Mouse (Mus musculus) intestine, embryonic 15.5 days (tissue): ENCODE measurements around the gene Tmem38b. TPM values are rescaled to one million over a fixed set of nuclear protein-coding genes. Genes with fewer than 3 reads are reported as not detected.

Source experiments
- ATAC-seq: fragments of 200-750 bp; cut with Nextera tagmentation; 2 replicates; pipeline ENCODE4 v1.8.0; 2017; ENCODE audit warnings: moderate TSS enrichment, moderate library complexity
- H3K27ac ChIP-seq: fragments of 300-500 bp; sonication (generic); 2 replicates; pipeline ENCODE4 v1.5.1; 2015; ENCODE audit warnings: mild to moderate bottlenecking, inconsistent platforms
- H3K27me3 ChIP-seq: fragments of 300-500 bp; sonication (generic); replicated peaks from 2 replicates; pipeline ENCODE4 v1.6.1; 2015; ENCODE audit warnings: inconsistent platforms
- H3K36me3 ChIP-seq: fragments of 300-500 bp; sonication (generic); 2 replicates; pipeline ENCODE4 v1.6.1; 2015; ENCODE audit warnings: inconsistent platforms
- H3K4me1 ChIP-seq: fragments of 300-500 bp; sonication (generic); replicated peaks from 2 replicates; pipeline ENCODE4 v1.6.1; 2015; ENCODE audit warnings: inconsistent platforms
- H3K4me2 ChIP-seq: fragments of 300-500 bp; sonication (generic); replicated peaks from 2 replicates; pipeline ENCODE4 v1.6.1; 2015; ENCODE audit warnings: mild to moderate bottlenecking, inconsistent platforms
- H3K4me3 ChIP-seq: fragments of 300-500 bp; sonication (generic); replicated peaks from 2 replicates; pipeline ENCODE4 v1.5.1; 2015; ENCODE audit warnings: inconsistent platforms
- H3K9ac ChIP-seq: fragments of 300-500 bp; sonication (generic); 2 replicates; pipeline ENCODE4 v1.6.1; 2015; ENCODE audit warnings: inconsistent platforms
- H3K9me3 ChIP-seq: fragments of 300-500 bp; sonication (generic); 2 replicates; pipeline ENCODE4 v1.6.1; 2016; ENCODE audit warnings: inconsistent platforms
- whole genome bisulfite sequencing: fragments of 180-500 bp; shearing (Covaris S2); methylation state at CpG from one replicate; pipeline ENCODE4 v1.1.7; 2015; 5-methylcytosine and 5-hydroxymethylcytosine counted together
- polyA plus RNA-seq: library from polyadenylated mRNA; unstranded; fragments of >200 nt; fragmentation: Nextera tagmentation; extraction: Ambion mirVana; gene quantifications from 2 replicates; pipeline ENCODE4 v1.2.1, GENCODE M21; 2015

The Tmem38b gene
- polyA plus RNA-seq, 1 experiment from 2014 or later, result 7.6 TPM

DNA sequence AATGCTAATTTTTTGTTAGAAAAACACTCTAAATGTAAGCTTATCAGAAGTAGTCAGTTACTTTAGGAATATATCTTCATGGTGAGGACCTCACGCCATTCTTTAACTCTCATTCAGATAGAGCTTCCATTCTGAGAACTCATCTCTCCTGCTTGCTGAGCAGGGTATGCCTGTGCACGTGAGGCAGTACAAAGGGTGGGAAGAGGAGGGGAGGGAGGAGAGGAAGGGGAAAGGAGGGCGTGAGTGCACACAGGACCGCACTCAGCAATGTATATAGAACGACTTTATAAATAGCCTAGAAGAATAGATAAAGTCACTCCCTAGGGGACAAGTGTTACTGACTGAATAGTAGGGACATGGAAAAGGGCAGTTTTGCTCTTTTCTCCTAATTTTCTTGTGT is 11.1 kb downstream of the Tmem38b start:
- no peak for ATAC-seq

DNA sequence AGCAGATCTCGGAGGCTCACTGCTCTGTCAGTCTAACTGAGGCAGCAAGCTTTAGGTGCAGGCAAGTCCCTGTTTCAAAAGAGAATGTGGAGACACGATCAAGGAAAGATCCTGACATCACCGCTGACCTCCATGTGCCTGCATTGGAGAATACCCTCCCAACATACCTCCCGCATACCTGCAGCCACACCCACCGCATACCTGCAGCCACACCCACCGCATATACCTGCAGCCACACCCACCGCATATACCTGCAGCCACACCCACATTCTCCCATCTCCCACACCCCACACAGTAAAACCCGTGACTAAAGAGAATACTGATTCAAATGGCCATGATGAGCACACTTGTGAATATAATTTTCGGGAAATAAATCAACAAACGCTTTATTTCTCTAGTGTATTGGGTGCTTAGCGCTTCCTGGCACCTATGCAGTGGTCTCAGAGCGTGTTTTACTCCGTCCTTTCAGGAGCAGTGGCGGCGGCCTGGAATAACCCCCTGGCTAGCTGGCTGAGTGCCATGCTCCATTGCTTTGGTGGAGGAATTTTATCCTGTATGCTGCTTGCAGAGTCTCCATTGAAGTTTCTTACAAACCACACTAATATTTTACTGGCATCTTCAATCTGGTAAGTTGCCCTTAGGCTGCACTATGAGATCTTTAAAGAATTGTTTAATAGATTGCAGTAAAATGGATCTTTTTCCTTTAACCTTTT is 14.5 kb downstream of the Tmem38b start:
- Histone ChIP-seq H3K4me2 (no peak overlapping the region), H3K36me3 (no peaks in the 10 kb centered on the region), H3K27ac (no peak overlapping the region), H3K4me1 (no peaks in the 10 kb centered on the region), H3K9ac (no peak overlapping the region), H3K27me3 (no peaks in the 10 kb centered on the region), H3K9me3 (no peaks in the 10 kb centered on the region), H3K4me3 (no peak overlapping the region)
- ATAC-seq, result no peak
- 85% methylated on average over 15 of the region's 15 CpGs for WGBS

More for the DNA sequence above, 11.1 kb downstream of the Tmem38b start:
- H3K9ac ChIP-seq, result no peak overlapping the region
- WGBS, result 34% methylated on average over 5 of the region's 5 CpGs
- no peak overlapping the region for H3K4me2 ChIP-seq
- H3K4me3 ChIP-seq, result no peak overlapping the region
- H3K36me3 ChIP-seq, result no peaks in the 10 kb centered on the region
- no peaks in the 10 kb centered on the region for H3K4me1 ChIP-seq
- H3K27me3 ChIP-seq, result no peaks in the 10 kb centered on the region
- H3K9me3 ChIP-seq, result no peaks in the 10 kb centered on the region
- H3K27ac ChIP-seq, result no peak overlapping the region

DNA sequence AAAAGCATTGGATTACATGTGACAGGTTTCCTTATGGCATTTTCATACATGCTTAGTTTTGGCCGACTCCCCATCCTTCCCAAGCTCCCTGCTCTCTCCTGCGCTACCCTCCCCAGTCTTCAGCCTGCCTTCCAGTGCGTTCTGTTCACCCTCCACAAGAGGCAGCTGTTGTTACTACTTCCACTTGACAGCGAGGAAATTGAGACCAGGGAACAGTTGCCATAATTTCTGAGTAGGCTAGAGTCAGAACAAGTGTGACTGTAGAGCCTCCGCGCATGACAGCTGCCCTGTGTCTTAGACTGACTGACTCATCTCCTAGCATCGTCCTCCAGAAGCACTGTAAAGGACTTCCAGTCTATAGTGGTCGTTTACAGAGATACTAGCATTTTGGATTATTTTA is 17.7 kb downstream of the Tmem38b start:
- H3K36me3 ChIP-seq, result no peaks in the 10 kb centered on the region
- H3K27ac ChIP-seq, result no peak overlapping the region
- H3K4me2 ChIP-seq, result no peak overlapping the region
- no peaks in the 10 kb centered on the region for H3K9me3 ChIP-seq
- H3K4me1 ChIP-seq, result no peaks in the 10 kb centered on the region
- no peak overlapping the region for H3K4me3 ChIP-seq
- ATAC-seq, result no peak
- no peak overlapping the region for H3K9ac ChIP-seq
- 54% methylated on average over 8 of the region's 8 CpGs for WGBS
- no peaks in the 10 kb centered on the region for H3K27me3 ChIP-seq

DNA sequence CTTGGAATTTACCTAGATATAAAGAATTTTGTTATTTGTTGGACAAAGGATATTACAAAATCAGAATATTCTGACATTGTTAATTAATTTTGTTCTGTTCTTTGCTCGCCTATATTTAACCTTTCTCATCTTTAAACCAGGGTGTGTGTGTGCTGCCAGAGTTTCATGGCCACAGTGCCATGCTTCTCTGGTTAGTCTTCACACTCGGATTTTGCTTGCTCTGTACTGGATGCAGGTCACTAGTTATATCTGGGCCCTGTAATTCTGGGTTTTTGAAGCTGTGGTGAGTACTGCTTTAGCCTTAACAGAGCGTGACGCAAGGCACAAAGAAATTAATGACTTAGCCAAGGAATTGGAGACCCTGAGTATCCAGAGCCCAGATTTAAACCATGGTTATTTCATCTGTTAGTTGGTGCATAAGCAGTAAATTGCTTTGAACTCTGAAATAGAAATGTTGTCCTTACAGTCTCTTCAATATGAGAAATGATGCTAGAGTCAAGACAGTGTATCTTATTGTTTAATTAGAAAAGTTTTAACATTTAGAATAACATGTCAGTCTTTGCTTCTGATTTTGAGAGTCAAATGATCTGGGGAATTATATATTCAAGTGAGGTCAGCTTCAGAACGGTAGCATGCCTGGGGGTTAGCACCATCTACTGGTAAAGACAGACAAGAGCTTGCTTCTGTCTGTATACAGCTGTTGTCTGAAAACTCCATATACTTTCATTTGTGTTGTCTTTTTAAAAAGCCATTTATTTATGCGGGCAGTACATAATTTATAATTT is 19.2 kb downstream of the Tmem38b start:
- no peaks in the 10 kb centered on the region for H3K4me1 ChIP-seq
- no peaks in the 10 kb centered on the region for H3K9me3 ChIP-seq
- WGBS, result 61% methylated on average over 6 of the region's 6 CpGs
- no peak overlapping the region for H3K9ac ChIP-seq
- H3K4me3 ChIP-seq, result no peak overlapping the region
- H3K36me3 ChIP-seq, result no peaks in the 10 kb centered on the region
- H3K27me3 ChIP-seq, result no peaks in the 10 kb centered on the region
- no peak overlapping the region for H3K4me2 ChIP-seq
- H3K27ac ChIP-seq, result no peak overlapping the region
- no peak for ATAC-seq

DNA sequence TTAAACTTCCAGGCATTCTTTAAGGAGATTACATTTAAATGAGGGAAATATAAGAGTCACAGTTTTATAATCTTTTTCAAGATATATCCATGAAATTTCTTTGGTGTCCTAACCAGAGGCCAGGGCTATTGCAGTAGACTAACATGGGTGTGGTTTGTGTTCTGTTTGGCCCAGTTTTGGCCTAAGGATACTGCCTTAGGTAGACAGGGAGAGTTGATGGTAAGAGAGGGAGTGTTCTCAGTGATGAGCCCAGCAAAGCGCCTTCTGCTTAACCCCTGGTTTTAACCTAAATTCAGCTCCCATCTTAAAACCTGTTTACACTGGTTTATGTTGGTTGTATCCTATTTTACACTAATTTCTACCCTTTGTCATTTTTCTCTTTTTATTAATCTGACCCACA is 19.8 kb downstream of the Tmem38b start:
- H3K27me3 ChIP-seq, result no peaks in the 10 kb centered on the region
- no peak overlapping the region for H3K9ac ChIP-seq
- no peaks in the 10 kb centered on the region for H3K9me3 ChIP-seq
- no peaks in the 10 kb centered on the region for H3K4me1 ChIP-seq
- H3K36me3 ChIP-seq, result no peaks in the 10 kb centered on the region
- H3K27ac ChIP-seq, result no peak overlapping the region
- WGBS, result 85% methylated on average over 1 of the region's 1 CpGs
- no peak for ATAC-seq
- no peak overlapping the region for H3K4me2 ChIP-seq
- no peak overlapping the region for H3K4me3 ChIP-seq

DNA sequence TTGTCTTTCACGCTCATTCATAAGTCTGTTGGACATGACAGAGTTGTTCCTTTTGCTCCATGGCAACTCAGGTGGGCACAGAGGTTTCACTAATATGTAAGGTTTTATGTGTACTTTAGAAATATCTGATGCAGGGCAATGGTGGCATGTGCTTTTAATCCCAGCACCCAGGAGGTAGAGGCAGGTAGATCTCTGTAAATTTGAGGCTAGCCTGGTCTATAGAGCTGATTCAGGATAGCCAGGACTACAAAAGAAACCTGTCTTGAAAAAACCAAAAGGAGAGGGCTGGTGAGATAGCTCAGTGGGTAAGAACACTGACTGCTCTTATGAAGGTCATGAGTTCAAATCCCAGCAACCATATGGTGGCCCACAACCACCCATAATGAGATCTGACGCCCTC is 20.5 kb downstream of the Tmem38b start:
- H3K9ac ChIP-seq, result no peak overlapping the region
- no peaks in the 10 kb centered on the region for H3K27me3 ChIP-seq
- no peaks in the 10 kb centered on the region for H3K9me3 ChIP-seq
- ATAC-seq, result no peak
- no peak overlapping the region for H3K27ac ChIP-seq
- no peaks in the 10 kb centered on the region for H3K4me1 ChIP-seq
- no peak overlapping the region for H3K4me3 ChIP-seq
- no peaks in the 10 kb centered on the region for H3K36me3 ChIP-seq
- H3K4me2 ChIP-seq, result no peak overlapping the region
- WGBS, result 63% methylated on average over 2 of the region's 2 CpGs

DNA sequence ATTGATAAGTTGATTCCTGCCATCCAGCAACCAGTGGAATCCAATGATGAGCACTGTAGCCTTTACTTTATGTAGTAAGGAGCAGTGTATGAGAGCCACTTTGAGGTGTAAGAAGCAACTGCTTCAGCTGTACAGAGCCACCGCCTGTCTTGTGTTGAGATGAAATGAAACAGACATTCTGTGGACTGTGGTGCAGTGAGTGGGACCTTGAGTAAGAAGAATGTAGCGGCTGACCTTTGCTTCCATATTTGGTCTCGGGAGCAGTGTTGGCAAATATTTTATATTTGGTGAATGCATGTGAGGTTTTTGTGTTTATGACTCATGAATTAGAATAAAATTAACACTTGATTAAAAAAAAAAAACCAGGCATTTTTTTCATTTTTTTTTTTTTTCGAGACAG is 21.7 kb downstream of the Tmem38b start:
- Histone ChIP-seq H3K4me3 (no peak overlapping the region), H3K9ac (no peak overlapping the region), H3K27me3 (no peaks in the 10 kb centered on the region), H3K36me3 (no peaks in the 10 kb centered on the region), H3K27ac (no peak overlapping the region), H3K9me3 (no peaks in the 10 kb centered on the region), H3K4me2 (no peak overlapping the region), H3K4me1 (no peaks in the 10 kb centered on the region)
- ATAC-seq, result no peak
- WGBS, result 77% methylated on average over 4 of the region's 4 CpGs

DNA sequence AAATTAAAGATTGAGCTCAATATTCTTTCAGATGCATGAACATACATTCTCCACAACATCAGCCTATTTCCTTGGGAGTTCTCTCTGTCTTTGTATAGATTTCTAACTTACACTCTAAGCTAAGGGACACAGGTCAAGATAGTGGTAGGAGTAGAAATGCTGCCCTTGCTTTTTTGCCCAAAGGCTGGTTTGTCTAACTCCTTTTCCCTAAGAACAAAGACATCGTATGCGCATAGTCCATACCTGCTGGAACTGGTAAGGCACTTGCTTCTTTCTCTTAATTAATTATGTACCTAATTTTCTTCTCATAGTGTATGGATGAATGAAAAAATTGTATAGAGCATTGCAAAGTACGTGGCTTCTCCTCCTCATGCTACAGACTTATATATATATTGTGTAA is 22.5 kb downstream of the Tmem38b start:
- no peaks in the 10 kb centered on the region for H3K4me1 ChIP-seq
- H3K9me3 ChIP-seq, result no peaks in the 10 kb centered on the region
- no peak overlapping the region for H3K9ac ChIP-seq
- no peaks in the 10 kb centered on the region for H3K36me3 ChIP-seq
- ATAC-seq, result no peak
- no peak overlapping the region for H3K4me2 ChIP-seq
- WGBS, result 93% methylated on average over 3 of the region's 3 CpGs
- H3K27me3 ChIP-seq, result no peaks in the 10 kb centered on the region
- no peak overlapping the region for H3K27ac ChIP-seq
- no peak overlapping the region for H3K4me3 ChIP-seq

DNA sequence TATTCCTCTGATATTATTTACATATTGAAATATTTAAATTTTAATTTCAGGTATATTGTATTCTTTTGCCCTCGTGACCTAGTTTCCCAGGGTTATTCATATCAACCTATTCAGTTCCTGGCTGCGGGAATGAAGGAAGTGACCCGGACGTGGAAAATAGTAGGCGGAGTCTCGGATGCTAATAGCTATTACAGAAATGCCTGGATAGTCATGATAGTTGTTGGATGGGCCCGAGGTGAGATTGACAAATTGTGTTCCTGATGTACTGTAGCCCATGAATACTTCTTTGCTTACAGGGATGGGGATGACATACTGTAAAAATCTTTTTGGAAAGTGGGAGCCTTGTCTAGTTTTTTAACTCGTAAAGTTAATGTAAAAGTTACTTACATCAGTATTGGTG is 23.0 kb downstream of the Tmem38b start:
- ATAC-seq, result no peak
- Histone ChIP-seq H3K9me3 (no peaks in the 10 kb centered on the region), H3K36me3 (no peaks in the 10 kb centered on the region), H3K9ac (no peak overlapping the region), H3K4me1 (no peaks in the 10 kb centered on the region), H3K27me3 (no peaks in the 10 kb centered on the region), H3K27ac (no peak overlapping the region), H3K4me3 (no peak overlapping the region), H3K4me2 (no peak overlapping the region)
- WGBS, result 94% methylated on average over 8 of the region's 8 CpGs

DNA sequence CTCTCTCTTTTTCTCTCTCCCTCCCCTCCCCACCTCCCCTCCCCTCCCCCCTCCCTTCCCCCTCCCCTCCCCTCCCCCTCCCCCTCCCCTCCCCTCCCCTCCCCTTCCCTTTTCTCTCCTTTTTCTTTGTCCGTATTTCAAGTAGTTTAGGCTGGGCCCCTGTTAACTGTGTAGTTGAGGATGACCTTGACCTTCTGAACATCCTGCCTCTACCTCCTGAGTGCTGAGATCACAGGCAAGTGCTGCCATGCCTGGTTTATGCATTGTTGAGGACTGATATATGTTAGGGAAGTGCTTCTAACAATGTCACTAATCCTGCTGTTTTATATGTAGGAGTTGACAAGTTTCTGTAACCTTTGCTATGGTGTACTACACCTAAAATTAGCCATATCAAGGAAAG is 24.0 kb downstream of the Tmem38b start:
- H3K27ac ChIP-seq, result no peak overlapping the region
- WGBS, result no CpG with 5 or more reads among the region's 1 CpGs
- no peaks in the 10 kb centered on the region for H3K36me3 ChIP-seq
- H3K4me2 ChIP-seq, result no peak overlapping the region
- no peaks in the 10 kb centered on the region for H3K4me1 ChIP-seq
- H3K4me3 ChIP-seq, result no peak overlapping the region
- H3K9me3 ChIP-seq, result no peaks in the 10 kb centered on the region
- ATAC-seq, result no peak
- H3K9ac ChIP-seq, result no peak overlapping the region
- H3K27me3 ChIP-seq, result no peaks in the 10 kb centered on the region

DNA sequence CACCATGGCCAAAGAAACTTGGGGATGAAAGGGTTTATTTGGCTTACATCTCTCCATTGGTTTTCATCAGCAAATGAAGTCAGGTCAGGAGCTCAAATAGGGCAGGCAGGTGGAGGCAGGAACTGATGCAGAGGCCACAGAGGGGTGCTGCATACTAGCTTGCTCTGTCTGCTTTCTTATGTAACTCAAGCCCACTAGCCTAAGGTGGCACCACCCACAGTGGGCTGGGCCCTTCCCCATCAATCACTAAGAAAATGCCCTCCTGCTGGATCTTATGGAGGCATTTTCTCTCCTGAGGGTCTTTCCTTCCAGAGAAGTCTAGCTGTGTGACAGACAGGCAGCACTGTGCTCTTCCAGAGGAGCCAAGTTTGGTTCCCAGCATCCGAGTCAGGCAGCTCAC is 27.5 kb downstream of the Tmem38b start:
- no peak overlapping the region for H3K4me2 ChIP-seq
- no peak overlapping the region for H3K27ac ChIP-seq
- no peaks in the 10 kb centered on the region for H3K4me1 ChIP-seq
- H3K4me3 ChIP-seq, result no peak overlapping the region
- no peak overlapping the region for H3K9ac ChIP-seq
- WGBS, result 86% methylated on average over 1 of the region's 1 CpGs
- H3K9me3 ChIP-seq, result no peaks in the 10 kb centered on the region
- H3K27me3 ChIP-seq, result no peaks in the 10 kb centered on the region
- no peak for ATAC-seq
- no peaks in the 10 kb centered on the region for H3K36me3 ChIP-seq

DNA sequence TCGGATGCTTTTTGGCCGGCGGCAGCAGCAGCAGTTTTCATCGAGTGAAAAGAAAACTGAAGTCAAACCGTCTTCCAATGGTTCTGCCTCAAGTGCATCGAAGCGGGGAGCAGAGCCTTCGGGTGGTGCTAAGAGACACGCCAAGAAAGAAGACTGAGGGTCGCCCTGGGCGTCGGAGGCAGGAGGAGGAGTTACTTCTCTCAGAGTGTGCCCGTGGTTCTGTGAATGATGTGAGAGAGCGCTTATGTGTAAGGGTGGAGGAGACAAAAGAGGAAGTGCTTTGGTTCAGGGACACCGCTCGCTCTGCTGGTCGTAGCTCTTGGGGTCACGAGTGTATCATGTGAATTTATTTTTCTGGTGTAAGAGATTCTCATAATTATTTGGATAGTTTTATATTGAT is 34.1 kb downstream of the Tmem38b start:
- Histone ChIP-seq H3K4me2 (no peak overlapping the region), H3K9ac (no peak overlapping the region), H3K27ac (no peak overlapping the region), H3K4me3 (no peak overlapping the region), H3K27me3 (no peaks in the 10 kb centered on the region), H3K9me3 (no peaks in the 10 kb centered on the region), H3K4me1 (no peaks in the 10 kb centered on the region), H3K36me3 (no peaks in the 10 kb centered on the region)
- no peak for ATAC-seq
- WGBS, result 61% methylated on average over 18 of the region's 18 CpGs

DNA sequence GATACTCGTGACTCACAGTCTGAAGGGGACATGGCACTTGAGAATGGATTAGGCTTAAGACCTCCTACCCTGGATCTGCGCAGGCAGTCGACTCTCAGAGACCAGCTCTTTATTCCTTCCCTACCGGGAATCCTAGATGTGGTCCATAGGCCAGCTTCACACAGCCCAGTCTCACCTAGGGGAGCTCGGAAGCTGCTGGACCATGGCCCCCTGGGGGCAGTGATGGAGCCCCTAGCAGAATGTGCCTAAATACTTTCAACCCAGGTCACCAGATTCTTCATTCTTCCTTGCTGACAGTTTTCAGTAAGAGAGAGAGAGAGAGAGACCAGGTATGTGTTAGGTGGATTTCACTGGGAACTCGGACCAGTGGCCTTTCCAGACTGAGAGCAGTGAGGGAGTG is 36.3 kb downstream of the Tmem38b start:
- WGBS, result 83% methylated on average over 6 of the region's 6 CpGs
- no peaks in the 10 kb centered on the region for H3K9me3 ChIP-seq
- ATAC-seq, result no peak

More for the DNA sequence above, 36.3 kb downstream of the Tmem38b start:
- H3K27ac ChIP-seq, result no peak overlapping the region
- no peaks in the 10 kb centered on the region for H3K27me3 ChIP-seq
- H3K4me3 ChIP-seq, result no peak overlapping the region
- no peaks in the 10 kb centered on the region for H3K4me1 ChIP-seq
- H3K4me2 ChIP-seq, result no peak overlapping the region
- H3K36me3 ChIP-seq, result no peaks in the 10 kb centered on the region
- H3K9ac ChIP-seq, result no peak overlapping the region
